Mouse (Mus musculus): Measurements from ENCODE around the gene Krtap5-3. TPM values are rescaled to one million over a fixed set of nuclear protein-coding genes. Genes with fewer than 3 reads are reported as not detected.
"Not testable (repeated sequence)": the region's sequence is repeated elsewhere in the genome, so short reads cannot be mapped to it uniquely, and the experiment has no call there.

Krtap5-3 gene
- total and polyA plus RNA-seq, 2 experiments from 2014 or later = not detected

DNA sequence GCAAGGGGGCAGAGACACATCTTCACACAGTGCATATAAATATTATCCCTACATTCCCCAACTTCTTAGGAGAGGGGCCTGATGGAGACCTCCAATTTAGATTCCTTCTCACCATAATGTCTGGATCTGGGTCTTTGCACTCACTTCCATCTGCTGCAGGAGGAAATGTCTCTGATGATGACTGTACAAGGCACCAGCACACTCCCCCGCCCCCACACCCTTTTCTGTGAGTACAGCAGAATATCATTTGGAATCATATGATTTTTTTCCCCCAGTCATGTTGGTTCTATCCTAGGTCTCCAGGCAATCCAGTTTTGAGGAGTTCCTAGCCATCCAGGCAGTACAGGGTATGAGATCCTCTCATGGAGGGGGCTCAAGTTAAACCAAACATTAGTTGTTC is 22.5 kb upstream of the Krtap5-3 start:
- no peaks in the 10 kb centered on the region for H3K4me1 ChIP-seq (ENCODE audit: insufficient read depth)
- H3K4me2 ChIP-seq (ENCODE audit: low read depth) = no peak overlapping the region
- DNase-seq (no peak), ATAC-seq (no peak)
- no peak overlapping the region for H3K27ac ChIP-seq (ENCODE audit: low read depth, low read length)
- no peaks in the 10 kb centered on the region for H3K36me3 ChIP-seq (ENCODE audit: insufficient read depth)
- TF ChIP-seq CTCF (IDR thresholded peaks at IDR 0.05; ENCODE audit: low read depth) = no peak
- no peaks in the 10 kb centered on the region for H3K9me3 ChIP-seq (ENCODE audit: low read length)
- H3K9ac ChIP-seq = no peak overlapping the region
- no peak overlapping the region for H3K4me3 ChIP-seq (ENCODE audit: low read depth, low read length)
- no peaks in the 10 kb centered on the region for H3K27me3 ChIP-seq (ENCODE audit: insufficient read depth, low read length)
- WGBS = 78% methylated on average over 1 of the region's 1 CpGs

DNA sequence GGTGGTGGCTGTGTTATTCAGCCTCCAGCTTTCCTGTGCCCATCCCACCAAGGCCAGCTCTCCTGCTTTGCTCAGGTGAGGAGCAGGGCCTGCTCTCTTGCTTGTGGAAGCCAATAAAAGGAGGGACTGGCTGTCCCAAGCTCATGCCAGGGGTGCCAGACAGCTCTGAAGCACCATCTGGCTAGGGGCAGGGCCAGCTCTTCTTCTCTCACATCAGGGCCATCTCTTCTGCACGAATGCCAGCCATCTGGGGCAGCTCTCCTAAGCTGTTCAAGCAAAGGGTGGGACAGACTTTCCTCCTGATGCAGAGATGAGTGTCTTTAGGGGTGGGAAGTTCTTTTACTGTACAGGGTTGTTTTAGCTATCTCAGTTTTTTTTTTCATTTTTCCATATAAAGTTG is 20.1 kb upstream of the Krtap5-3 start:
- no peak for DNase-seq
- Histone ChIP-seq H3K36me3 (ENCODE audit: insufficient read depth) (no peaks in the 10 kb centered on the region), H3K9ac (no peak overlapping the region), H3K27me3 (ENCODE audit: insufficient read depth, low read length) (no peaks in the 10 kb centered on the region), H3K4me1 (ENCODE audit: insufficient read depth) (no peaks in the 10 kb centered on the region), H3K4me3 (ENCODE audit: low read depth, low read length) (no peak overlapping the region), H3K4me2 (ENCODE audit: low read depth) (no peak overlapping the region), H3K9me3 (ENCODE audit: low read length) (no peaks in the 10 kb centered on the region), H3K27ac (ENCODE audit: low read depth, low read length) (no peak overlapping the region)
- TF ChIP-seq CTCF (IDR thresholded peaks at IDR 0.05; ENCODE audit: low read depth) = no peak
- WGBS = 64% methylated on average over 1 of the region's 1 CpGs
- ATAC-seq = no peak

DNA sequence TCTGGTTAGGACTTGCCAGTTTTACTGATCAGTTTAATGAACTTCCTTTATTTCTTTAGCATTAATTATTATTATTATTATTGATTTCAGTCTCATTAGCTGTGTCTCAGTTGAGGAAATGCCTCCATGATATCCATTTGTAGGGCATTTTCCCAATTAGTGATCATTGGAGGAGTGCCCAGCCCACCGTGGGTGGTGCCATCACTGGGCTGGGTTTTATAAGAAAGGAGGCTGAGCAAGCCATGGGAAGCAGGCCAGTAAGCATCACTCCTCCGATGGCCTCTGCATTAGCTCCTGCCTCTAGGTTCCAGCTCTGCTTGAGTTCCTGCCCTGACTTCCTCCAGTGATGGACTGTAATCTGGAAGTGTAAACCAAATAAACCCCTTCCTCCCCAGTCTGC is 13.0 kb upstream of the Krtap5-3 start:
- Histone ChIP-seq H3K27me3 (ENCODE audit: insufficient read depth, low read length) (no peaks in the 10 kb centered on the region), H3K4me2 (ENCODE audit: low read depth) (no peak overlapping the region), H3K4me1 (ENCODE audit: insufficient read depth) (no peaks in the 10 kb centered on the region), H3K4me3 (ENCODE audit: low read depth, low read length) (no peak overlapping the region), H3K27ac (ENCODE audit: low read depth, low read length) (no peak overlapping the region), H3K9me3 (ENCODE audit: low read length) (no peaks in the 10 kb centered on the region), H3K36me3 (ENCODE audit: insufficient read depth) (no peaks in the 10 kb centered on the region), H3K9ac (no peak overlapping the region)
- no peak for DNase-seq
- ATAC-seq = no peak
- 30% methylated on average over 2 of the region's 2 CpGs for WGBS
- TF ChIP-seq CTCF (IDR thresholded peaks at IDR 0.05; ENCODE audit: low read depth) = no peak

DNA sequence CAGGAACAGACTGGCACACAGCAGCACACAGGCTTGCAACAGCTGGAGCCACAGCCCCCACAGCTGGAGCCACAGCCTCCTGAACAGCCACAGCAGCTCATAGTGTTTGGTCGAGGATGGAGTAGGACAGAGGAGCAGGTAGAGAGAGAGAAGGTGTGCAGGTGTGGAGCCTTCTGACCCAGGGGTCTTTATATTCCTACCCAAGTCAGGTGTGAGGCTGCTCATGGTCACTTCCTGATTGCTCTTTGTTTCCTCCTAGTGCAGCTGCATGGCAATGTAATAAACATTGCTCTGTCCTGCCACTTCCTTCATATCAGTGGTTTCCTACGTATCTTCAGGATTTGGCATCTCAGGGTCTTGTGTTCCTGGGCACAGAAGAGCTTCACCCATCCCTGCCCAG is 10.9 kb upstream of the Krtap5-3 start, which contains the start of gene Gm10153:
TSS of gene Gm10153 (minus strand) at position 101 of the 400 bp plus-strand sequence.
- Histone ChIP-seq H3K27me3 (ENCODE audit: insufficient read depth, low read length) (no peaks in the 10 kb centered on the region), H3K9ac (no peak within 1 kb of the TSS), H3K4me2 (ENCODE audit: low read depth) (no peak within 1 kb of the TSS), H3K27ac (ENCODE audit: low read depth, low read length) (no peak within 1 kb of the TSS), H3K4me3 (ENCODE audit: low read depth, low read length) (no peak within 1 kb of the TSS), H3K36me3 (ENCODE audit: insufficient read depth) (no peaks in the 10 kb centered on the region), H3K9me3 (ENCODE audit: low read length) (no peaks in the 10 kb centered on the region), H3K4me1 (ENCODE audit: insufficient read depth) (no peaks in the 10 kb centered on the region)
- DNase-seq (no peak), ATAC-seq (no peak)
- TF ChIP-seq CTCF (IDR thresholded peaks at IDR 0.05; ENCODE audit: low read depth) = no peak
- 52% methylated on average over 2 of the region's 2 CpGs for WGBS

DNA sequence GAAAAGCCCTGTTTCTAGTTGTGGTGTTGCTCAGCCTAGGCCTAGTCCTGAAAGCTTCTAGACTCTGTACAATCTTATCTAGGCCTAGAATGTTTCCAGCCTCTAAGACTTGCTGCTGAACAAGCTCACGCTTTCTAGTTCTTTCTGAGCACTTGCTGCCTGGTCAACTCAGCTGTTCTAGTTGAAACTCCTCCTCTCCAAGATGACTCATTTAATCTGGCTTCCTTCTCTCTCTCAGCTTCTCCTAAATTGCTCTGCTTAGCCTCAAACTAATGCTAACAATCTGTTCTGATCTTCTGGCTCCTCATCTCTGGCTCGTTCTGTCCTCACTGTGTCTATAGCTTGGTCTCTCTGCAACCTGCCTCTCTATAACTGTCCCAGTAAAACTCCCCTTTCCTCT is 2.4 kb upstream of the Krtap5-3 start:
- Histone ChIP-seq H3K4me3 (ENCODE audit: low read depth, low read length) (no peak overlapping the region), H3K9ac (no peak overlapping the region), H3K4me1 (ENCODE audit: insufficient read depth) (no peaks in the 10 kb centered on the region), H3K36me3 (ENCODE audit: insufficient read depth) (no peaks in the 10 kb centered on the region), H3K4me2 (ENCODE audit: low read depth) (no peak overlapping the region), H3K27ac (ENCODE audit: low read depth, low read length) (no peak overlapping the region), H3K27me3 (ENCODE audit: insufficient read depth, low read length) (no peaks in the 10 kb centered on the region), H3K9me3 (ENCODE audit: low read length) (no peaks in the 10 kb centered on the region)
- 73% methylated on average over 2 of the region's 2 CpGs for WGBS
- no peak for TF ChIP-seq CTCF (IDR thresholded peaks at IDR 0.05; ENCODE audit: low read depth)
- DNase-seq (no peak), ATAC-seq (no peak)

DNA sequence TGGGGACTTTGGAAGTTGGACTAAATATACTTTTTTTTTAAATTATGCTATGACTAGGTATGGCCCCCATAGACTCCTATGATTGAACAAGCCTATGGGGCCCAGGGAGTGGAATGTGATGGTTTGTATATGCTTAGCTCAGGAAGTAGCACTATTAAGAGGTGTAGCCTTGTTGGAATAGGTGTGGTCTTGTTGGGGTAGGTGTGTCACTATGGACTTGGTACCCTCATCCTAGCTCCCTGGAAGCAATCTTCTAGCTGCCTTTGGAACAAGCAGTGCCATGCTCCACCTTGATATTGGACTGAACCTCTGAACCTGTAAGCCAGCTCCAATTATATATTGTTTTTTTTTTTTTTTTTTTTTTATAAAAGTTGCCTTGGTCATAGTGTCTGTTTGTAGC is 4.3 kb downstream of the Krtap5-3 start:
- ATAC-seq (no peak), DNase-seq (no peak)
- Histone ChIP-seq H3K9me3 (ENCODE audit: low read length) (no peaks in the 10 kb centered on the region), H3K4me1 (ENCODE audit: insufficient read depth) (no peaks in the 10 kb centered on the region), H3K4me3 (ENCODE audit: low read depth, low read length) (no peak overlapping the region), H3K27ac (ENCODE audit: low read depth, low read length) (no peak overlapping the region), H3K9ac (no peak overlapping the region), H3K4me2 (ENCODE audit: low read depth) (no peak overlapping the region), H3K36me3 (ENCODE audit: insufficient read depth) (no peaks in the 10 kb centered on the region), H3K27me3 (ENCODE audit: insufficient read depth, low read length) (no peaks in the 10 kb centered on the region)
- TF ChIP-seq CTCF (IDR thresholded peaks at IDR 0.05; ENCODE audit: low read depth) = no peak

DNA sequence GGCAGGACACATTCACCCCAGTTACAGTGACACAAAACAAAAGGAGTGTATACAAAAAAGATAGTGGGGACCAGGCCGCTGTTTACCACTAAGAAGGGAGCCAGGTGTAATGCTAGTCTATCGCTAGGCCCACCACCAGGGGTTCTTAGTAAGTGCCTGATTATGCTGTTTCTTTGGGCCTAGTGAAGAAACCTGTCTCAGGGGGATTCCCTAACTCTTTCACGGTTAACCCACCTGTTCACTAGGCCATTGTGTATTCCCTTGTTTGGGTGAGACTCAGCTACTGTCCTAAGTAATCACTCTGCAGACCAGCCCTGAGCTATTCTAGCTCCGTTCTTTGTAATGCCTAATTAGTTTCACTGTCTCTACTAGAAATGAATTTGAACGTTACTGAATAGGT is 5.7 kb downstream of the Krtap5-3 start:
- not testable (repeated sequence) for H3K9ac ChIP-seq; H3K36me3 ChIP-seq (ENCODE audit: insufficient read depth); H3K27ac ChIP-seq (ENCODE audit: low read depth, low read length); H3K9me3 ChIP-seq (ENCODE audit: low read length); H3K27me3 ChIP-seq (ENCODE audit: insufficient read depth, low read length); H3K4me3 ChIP-seq (ENCODE audit: low read depth, low read length); H3K4me2 ChIP-seq (ENCODE audit: low read depth); DNase-seq; H3K4me1 ChIP-seq (ENCODE audit: insufficient read depth); ATAC-seq
- WGBS = 58% methylated on average over 5 of the region's 5 CpGs

DNA sequence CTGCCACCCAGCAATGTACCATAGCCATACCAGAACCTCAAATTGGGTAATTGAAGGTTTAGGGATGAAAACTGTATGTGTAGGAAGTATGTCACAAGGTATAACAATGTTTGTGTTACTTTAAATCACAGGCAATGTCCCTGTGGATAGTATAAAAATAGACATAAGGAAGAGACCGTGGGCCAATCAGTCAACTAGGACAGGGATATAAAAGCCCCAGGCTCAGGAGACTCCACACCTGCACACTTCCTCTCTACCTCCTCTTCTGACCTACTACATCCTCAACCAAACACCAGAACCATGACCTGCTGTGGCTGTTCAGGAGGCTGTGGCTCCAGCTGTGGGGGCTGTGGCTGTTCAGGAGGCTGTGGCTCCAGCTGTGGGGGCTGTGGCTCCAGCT is 10.4 kb downstream of the Krtap5-3 start, which contains the start of gene Gm7579:
TSS of gene Gm7579 (plus strand) at position 301 of the 400 bp plus-strand sequence.
- Histone ChIP-seq H3K4me1 (ENCODE audit: insufficient read depth) (no peaks in the 10 kb centered on the region), H3K4me2 (ENCODE audit: low read depth) (no peak within 1 kb of the TSS), H3K4me3 (ENCODE audit: low read depth, low read length) (no peak within 1 kb of the TSS), H3K36me3 (ENCODE audit: insufficient read depth) (no peaks in the 10 kb centered on the region), H3K9me3 (ENCODE audit: low read length) (no peaks in the 10 kb centered on the region), H3K27me3 (ENCODE audit: insufficient read depth, low read length) (no peaks in the 10 kb centered on the region), H3K27ac (ENCODE audit: low read depth, low read length) (no peak within 1 kb of the TSS), H3K9ac (no peak within 1 kb of the TSS)
- 78% methylated on average over 1 of the region's 1 CpGs for whole genome bisulfite sequencing
- DNase-seq (no peak), ATAC-seq (no peak)
- TF ChIP-seq CTCF (IDR thresholded peaks at IDR 0.05; ENCODE audit: low read depth) = no peak

DNA sequence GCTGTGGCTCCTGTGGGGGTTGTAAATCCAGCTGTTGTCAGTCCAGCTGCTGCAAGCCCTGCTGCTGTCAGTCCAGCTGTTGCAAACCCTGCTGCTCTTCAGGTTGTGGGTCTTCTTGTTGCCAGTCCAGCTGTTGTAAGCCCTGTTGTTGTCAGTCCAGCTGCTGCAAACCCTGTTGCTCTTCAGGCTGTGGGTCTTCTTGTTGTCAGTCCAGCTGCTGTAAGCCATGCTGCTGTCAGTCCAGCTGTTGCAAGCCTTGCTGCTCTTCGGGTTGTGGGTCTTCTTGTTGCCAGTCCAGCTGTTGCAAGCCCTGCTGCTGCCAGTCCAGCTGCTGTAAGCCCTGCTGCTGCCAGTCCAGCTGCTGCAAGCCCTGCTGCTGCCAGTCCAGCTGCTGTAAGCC is 11.0 kb downstream of the Krtap5-3 start:
- H3K9me3 ChIP-seq (ENCODE audit: low read length); H3K4me3 ChIP-seq (ENCODE audit: low read depth, low read length); H3K36me3 ChIP-seq (ENCODE audit: insufficient read depth); H3K27me3 ChIP-seq (ENCODE audit: insufficient read depth, low read length); ATAC-seq; H3K4me2 ChIP-seq (ENCODE audit: low read depth); H3K9ac ChIP-seq; H3K27ac ChIP-seq (ENCODE audit: low read depth, low read length); DNase-seq; H3K4me1 ChIP-seq (ENCODE audit: insufficient read depth): not testable (repeated sequence)
- WGBS = 59% methylated on average over 1 of the region's 1 CpGs
